Mouse (Mus musculus) G1E (cell line): ENCODE results near the gene Lao1.

Experiments used
- CTCF ChIP-seq: IDR thresholded peaks from 2 replicates; pipeline ENCODE4 v1.5.1; 2012; ENCODE audit warnings: low read depth, low read length, inconsistent platforms, mixed read lengths
- GATA1 ChIP-seq: IDR thresholded peaks from 2 replicates; pipeline ENCODE4 v1.6.1; 2012; ENCODE audit warnings: borderline replicate concordance, low read length, inconsistent platforms, mixed read lengths
- GATA2 ChIP-seq: IDR thresholded peaks from 2 replicates; pipeline ENCODE4 v1.6.1; 2012; ENCODE audit warnings: low read depth, low read length, inconsistent platforms, borderline replicate concordance
- TAL1 ChIP-seq: conservative IDR thresholded peaks from 2 replicates; pipeline ENCODE4 v1.6.1; 2012; ENCODE audit warnings: low read depth, low read length, inconsistent platforms, mixed read lengths

- TF ChIP-seq TAL1, result no peak
- no peak for TF ChIP-seq CTCF
- no peak for TF ChIP-seq GATA2
- no peak for TF ChIP-seq GATA1
These were observed 51.7 kb downstream of the Lao1 start for GRCm38 (mm10) chr4:119013031-119013430.
